Mouse (Mus musculus): ENCODE data around the gene Nin.

Gene Nin

DNA sequence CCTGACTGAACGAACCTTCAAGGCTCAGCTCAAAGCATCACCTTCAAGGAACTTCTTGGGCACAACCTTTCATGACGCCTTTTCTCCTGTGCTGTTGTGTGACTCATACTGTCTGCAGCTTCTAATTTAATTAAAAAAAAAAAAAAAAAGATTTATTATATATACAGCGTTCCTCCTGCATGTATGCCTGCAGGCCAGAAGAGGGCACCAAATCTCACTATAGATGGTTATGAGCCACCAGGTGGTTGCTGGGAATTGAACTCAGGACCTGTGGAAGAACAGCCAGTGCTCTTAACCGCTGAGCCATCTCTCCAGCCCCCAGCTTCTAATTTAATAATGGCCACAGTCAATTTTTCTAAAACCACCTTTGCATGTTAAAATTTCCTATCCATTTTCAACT, 29.8 kb downstream of the Nin start:
- no peak for DNase-seq (ENCODE audit: inconsistent age in 2 of 2, low spot score in 1 of 2)

DNA sequence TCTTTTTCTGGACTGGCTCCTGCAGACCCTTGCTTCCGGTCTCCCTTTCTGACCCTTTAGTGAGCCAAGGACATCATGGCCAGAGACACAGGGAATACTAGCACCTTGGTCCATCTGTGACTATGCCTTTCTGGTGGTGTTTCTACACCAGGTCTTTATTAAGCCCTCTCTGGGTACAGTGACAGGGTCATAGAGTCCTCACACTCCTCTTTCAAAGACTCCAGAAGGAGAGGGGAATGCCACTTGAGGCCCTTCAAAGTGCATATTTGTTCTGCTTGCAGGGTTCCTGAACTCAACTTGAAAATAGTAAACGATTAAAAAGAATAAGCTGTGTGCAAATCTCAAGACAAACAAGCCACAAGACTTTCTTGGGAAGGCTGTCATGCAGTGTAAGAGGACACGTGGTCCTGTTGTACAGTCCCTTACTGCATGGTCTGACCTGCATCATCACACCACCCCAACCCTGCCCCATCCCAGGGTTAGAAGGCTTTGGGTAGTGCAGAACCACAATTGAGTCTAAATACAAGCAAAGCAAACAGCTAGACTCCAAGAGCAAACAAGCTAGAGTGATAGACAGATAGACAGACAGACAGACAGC, 30.5 kb downstream of the Nin start:
- DNase-seq (ENCODE audit: inconsistent age in 2 of 2, low spot score in 1 of 2): no peak

- DNase-seq (ENCODE audit: inconsistent age in 2 of 2, low spot score in 1 of 2): no peak
These were observed 31.0 kb downstream of the Nin start for GRCm38 (mm10) chr12:70082485-70082884.

DNA sequence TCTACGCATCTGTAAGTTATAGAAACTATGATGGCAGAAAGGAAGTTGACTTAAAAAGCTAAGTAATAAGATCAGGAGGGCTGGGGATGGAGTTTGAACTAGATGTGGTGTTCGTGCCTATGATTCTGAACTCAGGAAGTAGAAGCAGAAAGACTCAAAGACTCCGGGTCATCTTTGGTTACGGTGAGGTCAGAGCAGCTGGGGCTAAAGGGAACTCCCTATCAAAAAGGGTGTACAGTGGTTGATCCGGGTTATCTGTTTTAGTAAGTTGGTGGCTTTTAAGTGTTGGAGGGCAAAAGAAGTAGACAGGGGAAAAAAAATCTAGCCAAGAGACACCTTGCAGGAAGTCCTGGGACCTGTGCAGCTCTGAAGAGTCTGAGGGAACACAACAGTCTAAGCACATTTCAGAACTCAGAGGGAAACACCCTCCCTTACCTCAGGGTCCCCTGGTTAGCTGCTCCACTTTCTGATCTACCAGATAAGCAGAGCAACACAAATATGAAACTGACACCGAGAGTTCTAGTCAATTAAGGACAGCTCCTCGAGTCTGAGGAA, 35.0 kb downstream of the Nin start:
- no peak for DNase-seq (ENCODE audit: inconsistent age in 2 of 2, low spot score in 1 of 2)

DNA sequence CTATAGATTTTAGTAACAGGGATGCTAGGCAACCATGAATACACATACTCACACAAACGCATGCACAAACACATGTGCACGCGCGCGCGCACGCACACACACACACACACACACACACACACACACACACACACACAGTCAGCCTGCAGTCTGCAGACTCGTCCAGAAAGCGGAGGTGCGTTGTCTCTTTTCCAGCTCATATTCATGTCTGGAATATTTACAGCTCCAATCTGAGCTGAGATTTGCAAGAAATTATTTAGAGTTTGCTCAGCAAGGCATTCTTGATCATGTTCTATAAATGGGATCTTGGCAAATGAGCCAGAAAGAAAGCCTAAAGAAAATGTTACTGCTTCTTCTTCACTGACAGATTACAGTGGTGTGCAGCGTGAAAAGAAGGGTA, 37.0 kb downstream of the Nin start:
- DNase-seq (ENCODE audit: inconsistent age in 2 of 2, low spot score in 1 of 2): no peak

- no peak for DNase-seq (ENCODE audit: inconsistent age in 2 of 2, low spot score in 1 of 2)
These were observed 38.5 kb downstream of the Nin start for GRCm38 (mm10) chr12:70075001-70075400.

- no peak for DNase-seq (ENCODE audit: inconsistent age in 2 of 2, low spot score in 1 of 2)
These were observed 42.6 kb downstream of the Nin start for GRCm38 (mm10) chr12:70070888-70071287.

DNA sequence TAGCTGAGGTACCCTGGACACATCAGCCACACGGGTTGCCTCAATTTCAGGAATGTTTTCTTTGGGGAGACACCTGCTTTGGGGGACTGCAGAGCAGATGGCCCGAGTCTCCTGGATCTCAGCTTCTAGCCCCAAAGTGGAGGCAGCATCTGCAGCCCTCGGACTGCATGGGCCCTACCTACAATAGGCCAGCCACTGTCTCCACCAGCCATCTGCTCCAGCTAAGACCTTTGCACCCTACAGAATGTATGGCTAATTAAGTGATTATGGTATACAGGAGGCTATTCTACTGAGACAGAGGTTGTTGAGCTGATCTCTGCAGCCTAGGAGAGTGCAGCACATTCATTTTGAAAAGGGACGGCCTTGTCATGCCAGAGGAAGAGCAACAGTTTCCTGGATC, 43.2 kb downstream of the Nin start:
- DNase-seq (ENCODE audit: inconsistent age in 2 of 2, low spot score in 1 of 2): no peak

DNA sequence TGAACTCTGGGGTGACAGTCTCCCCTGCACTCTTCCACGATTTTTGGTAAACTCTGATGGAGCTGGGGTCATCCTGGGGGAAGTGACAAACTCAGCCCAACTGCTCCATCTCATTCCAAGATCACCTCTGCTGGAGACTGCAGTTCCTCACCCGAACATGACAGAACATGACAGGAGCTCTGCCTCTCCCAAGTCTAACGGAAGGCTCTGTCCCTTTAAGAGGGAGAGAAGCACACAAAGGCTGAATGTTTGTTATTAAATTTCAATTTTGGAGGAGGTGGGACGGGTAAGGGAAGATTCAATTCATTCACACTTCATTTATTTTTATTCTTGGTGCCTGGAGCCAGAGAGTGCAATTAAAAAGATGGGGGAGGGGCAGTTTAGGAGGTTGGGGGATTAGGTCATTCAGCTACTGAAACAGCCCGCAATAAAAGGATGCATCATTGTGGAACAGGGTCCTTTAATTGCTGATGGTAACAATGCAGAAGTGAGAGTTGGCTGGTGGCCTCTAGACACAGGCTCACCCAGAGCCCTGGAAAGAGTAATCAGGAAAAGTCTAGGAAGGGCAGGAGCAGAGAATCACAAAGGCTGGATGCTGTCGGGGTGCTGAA, 44.8 kb downstream of the Nin start:
- no peak for DNase-seq (ENCODE audit: inconsistent age in 2 of 2, low spot score in 1 of 2)

DNA sequence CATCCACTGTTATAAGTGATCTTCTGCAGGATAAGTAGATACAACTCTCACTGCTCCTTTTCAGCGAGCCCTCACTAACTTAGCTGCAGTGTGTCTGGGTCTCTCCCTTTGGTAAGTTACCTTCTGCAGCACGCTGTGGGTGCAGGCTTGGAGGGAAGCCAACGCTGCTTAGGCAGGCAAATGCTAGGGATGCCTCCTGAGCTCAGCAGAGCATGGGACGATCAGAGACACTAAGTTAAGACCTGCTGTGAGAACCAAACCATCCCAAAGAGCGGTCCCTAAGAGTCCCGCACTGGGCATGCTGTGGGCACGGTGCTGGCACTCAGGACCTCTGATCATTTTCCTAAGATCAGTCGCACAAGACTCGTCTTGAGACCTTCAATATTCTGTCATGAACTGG, 45.7 kb downstream of the Nin start:
- no peak for DNase-seq (ENCODE audit: inconsistent age in 2 of 2, low spot score in 1 of 2)

DNA sequence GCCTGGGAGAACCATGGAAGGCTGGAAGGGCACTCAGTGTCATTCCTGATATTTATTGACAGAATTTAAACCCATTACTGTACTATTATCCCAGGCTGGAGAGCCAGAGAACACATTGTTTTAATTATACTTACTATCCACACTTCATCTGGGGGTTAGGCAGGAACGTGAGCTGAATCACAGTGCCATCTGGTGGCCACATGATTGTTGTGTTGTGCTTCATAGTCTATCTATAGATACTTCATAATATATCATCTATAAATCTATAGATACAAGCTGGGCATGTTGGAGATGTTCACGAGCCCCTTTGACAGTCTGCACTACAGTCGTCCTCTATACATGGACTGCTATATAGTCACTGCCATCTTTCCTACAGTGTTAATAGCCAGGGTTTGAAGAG, 51.4 kb downstream of the Nin start:
- peak in 1 of 2 experiments; percentile 64 for DNase-seq (ENCODE audit: inconsistent age in 2 of 2, low spot score in 1 of 2)

DNA sequence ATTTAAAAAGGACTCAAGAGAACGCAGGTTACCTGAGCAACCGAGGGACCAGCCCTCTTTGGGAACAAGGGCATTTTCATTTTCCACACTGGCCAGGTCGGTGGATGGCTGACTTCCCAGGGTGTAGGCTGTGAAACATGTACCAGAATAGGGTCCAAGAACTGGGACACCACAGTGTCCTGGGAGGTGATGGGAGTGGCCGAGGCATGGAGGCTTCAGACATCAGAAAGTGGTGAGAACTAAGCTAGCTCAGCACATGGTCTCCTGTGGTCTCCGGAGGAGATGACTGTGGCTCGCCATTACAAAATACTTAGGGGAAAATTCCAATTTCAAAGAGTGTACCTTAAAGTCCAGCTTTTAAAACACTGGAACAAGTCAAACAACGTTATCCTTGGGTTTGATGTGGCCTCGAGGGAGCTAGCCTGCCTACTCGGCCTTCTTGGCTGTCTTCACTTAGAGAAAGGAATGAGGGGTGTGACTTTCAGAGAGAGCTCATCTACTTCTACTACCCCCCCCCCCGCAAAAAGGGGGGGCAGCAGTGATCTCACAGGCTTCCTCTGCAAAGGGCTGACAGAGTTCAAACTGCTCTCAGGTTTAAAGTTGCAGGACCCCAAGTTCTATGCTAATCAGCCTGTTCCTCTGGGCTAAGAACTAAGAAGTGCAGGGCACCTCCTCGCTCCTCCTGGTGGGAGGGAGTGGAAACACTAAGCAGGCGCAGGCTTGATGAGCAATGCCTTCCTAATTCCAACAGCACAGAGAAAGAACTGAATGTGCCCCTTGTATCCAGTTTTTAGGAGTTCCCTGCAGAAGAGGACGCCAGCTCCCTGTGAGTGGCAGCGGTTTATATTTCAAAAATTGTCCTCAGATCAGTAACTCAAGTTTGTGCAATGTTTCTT, 54.3 kb downstream of the Nin start:
- peak in 1 of 2 experiments; percentile 37 for DNase-seq (ENCODE audit: inconsistent age in 2 of 2, low spot score in 1 of 2)

GRCm38 (mm10) chr12:70050699-70051098, 62.8 kb downstream of the Nin start:
- no peak for DNase-seq (ENCODE audit: inconsistent age in 2 of 2, low spot score in 1 of 2)

GRCm38 (mm10) chr12:70048741-70049140, 64.8 kb downstream of the Nin start:
- DNase-seq (ENCODE audit: inconsistent age in 2 of 2, low spot score in 1 of 2): peak in 1 of 2 experiments; percentile 42

GRCm38 (mm10) chr12:70047281-70047680, 66.2 kb downstream of the Nin start:
- no peak for DNase-seq (ENCODE audit: inconsistent age in 2 of 2, low spot score in 1 of 2)

- no peak for DNase-seq (ENCODE audit: inconsistent age in 2 of 2, low spot score in 1 of 2)
These were observed 69.2 kb downstream of the Nin start for GRCm38 (mm10) chr12:70044353-70044752.

GRCm38 (mm10) chr12:70043421-70043820, 70.1 kb downstream of the Nin start:
- no peak for DNase-seq (ENCODE audit: inconsistent age in 2 of 2, low spot score in 1 of 2)

GRCm38 (mm10) chr12:70040981-70041380, 72.5 kb downstream of the Nin start:
- DNase-seq (ENCODE audit: inconsistent age in 2 of 2, low spot score in 1 of 2): no peak

- DNase-seq (ENCODE audit: inconsistent age in 2 of 2, low spot score in 1 of 2): no peak
These were observed 76.7 kb downstream of the Nin start for GRCm38 (mm10) chr12:70036722-70037305.

GRCm38 (mm10) chr12:70026233-70026632, 87.3 kb downstream of the Nin start:
- no peak for DNase-seq (ENCODE audit: inconsistent age in 2 of 2, low spot score in 1 of 2)

DNA sequence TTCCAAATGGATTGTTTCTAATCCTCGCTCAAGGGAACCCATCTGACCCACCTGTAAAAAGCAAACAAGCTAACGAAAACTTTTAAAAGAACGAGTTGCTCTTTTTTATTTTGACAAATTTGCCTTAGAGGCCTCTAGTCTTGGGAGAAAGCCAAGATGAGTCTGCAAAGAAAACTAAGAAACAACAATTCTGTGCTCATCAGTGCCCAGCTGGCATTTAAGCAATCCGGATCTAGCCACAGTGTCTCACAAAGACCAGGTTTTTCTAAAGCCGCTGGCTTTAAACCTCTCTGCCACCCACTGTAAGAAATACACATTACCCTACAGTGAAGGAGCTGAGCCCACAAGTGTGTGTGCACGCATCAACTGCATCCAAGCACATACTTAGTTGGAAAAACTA, 88.1 kb downstream of the Nin start:
- DNase-seq (ENCODE audit: inconsistent age in 2 of 2, low spot score in 1 of 2): no peak
